Mouse (Mus musculus) liver, adult 2 months (tissue): ENCODE results near the gene Rmnd5b. TPM values are rescaled to one million over a fixed set of nuclear protein-coding genes. Genes with fewer than 3 reads are reported as not detected.
"Not testable (repeated sequence)": the region's sequence is repeated elsewhere in the genome, so short reads cannot be mapped to it uniquely, and the experiment has no call there.

Source experiments
- DNase-seq: peaks from one replicate; pipeline ENCODE4 v3.0.0-alpha.2; 2011; ENCODE audit warnings: low read depth, low spot score; ENCODE audit errors: extremely low read depth
- H3K27ac ChIP-seq: fragments of 200-500 bp; replicated peaks from 2 replicates; pipeline ENCODE4 v1.5.1; 2012; ENCODE audit warnings: low read depth, mild to moderate bottlenecking, control low read depth, inconsistent platforms, low read length; ENCODE audit not compliant: insufficient read depth
- H3K27me3 ChIP-seq: fragments of 200-500 bp; 2 replicates; pipeline ENCODE4 v1.6.1; 2012; ENCODE audit warnings: mild to moderate bottlenecking, moderate library complexity, low read length, inconsistent platforms; ENCODE audit not compliant: control insufficient read depth, insufficient read depth
- H3K36me3 ChIP-seq: fragments of 200-500 bp; 2 replicates; pipeline ENCODE4 v1.6.1; 2012; ENCODE audit warnings: low read length, inconsistent platforms; ENCODE audit not compliant: control insufficient read depth, insufficient read depth
- H3K4me1 ChIP-seq: fragments of 200-500 bp; 2 replicates; pipeline ENCODE4 v1.6.1; 2011; ENCODE audit warnings: low read length; ENCODE audit not compliant: control insufficient read depth, insufficient read depth
- H3K4me3 ChIP-seq: fragments of 200-500 bp; 2 replicates; pipeline ENCODE4 v1.5.1; 2011; ENCODE audit warnings: low read depth, mild to moderate bottlenecking, control low read depth, low read length, moderate library complexity; ENCODE audit not compliant: insufficient read depth
- H3K79me2 ChIP-seq: fragments of 200-500 bp; 2 replicates; pipeline ENCODE4 v1.6.1; 2012; ENCODE audit warnings: inconsistent platforms, mild to moderate bottlenecking, low read length, moderate library complexity; ENCODE audit not compliant: control insufficient read depth, insufficient read depth
- H3K9ac ChIP-seq: fragments of 200-500 bp; 2 replicates; pipeline ENCODE4 v1.6.1; 2012; ENCODE audit warnings: low read depth, mild to moderate bottlenecking, control low read depth, inconsistent platforms, low read length
- CTCF ChIP-seq: fragments of 200-500 bp; IDR thresholded peaks from 2 replicates; pipeline ENCODE4 v1.5.1; 2011; ENCODE audit warnings: low read depth, low read length, control low read depth
- POLR2A ChIP-seq: fragments of 200-500 bp; IDR thresholded peaks from 2 replicates; pipeline ENCODE4 v1.6.1; 2011; ENCODE audit warnings: low read length, control low read depth; ENCODE audit not compliant: insufficient read depth; ENCODE audit errors: extremely low read depth
- WGBS: fragments of 180-500 bp; shearing (Covaris S2); methylation state at CpG from one replicate; pipeline ENCODE4 v1.1.7; 2018; 5-methylcytosine and 5-hydroxymethylcytosine counted together
- polyA plus RNA-seq: library from polyadenylated mRNA; depleted of rRNA; stranded (reverse); fragments of >200 nt; gene quantifications from 2 replicates; pipeline ENCODE4 v1.2.3, GENCODE M21; 2012
- total RNA-seq: library from RNA; depleted of rRNA; stranded (reverse); fragments of >200 nt; gene quantifications from 2 replicates; pipeline ENCODE4 v1.2.3, GENCODE M21; 2014

Rmnd5b gene
- total and polyA plus RNA-seq, 2 experiments, result 8.9 to 44.9 TPM

GRCm38 (mm10) chr11:51618894-51619408 lies 16.7 kb downstream of the Rmnd5b start:
- H3K27me3 ChIP-seq, result no peaks in the 10 kb centered on the region
- WGBS, result 41% methylated on average over 8 of the region's 8 CpGs
- H3K36me3 ChIP-seq, result peaks cover 3% of the 10 kb centered on the region; the same call in 1 of the 2 replicates
- peaks cover 10% of the 10 kb centered on the region; the same call in 1 of the 2 replicates for H3K79me2 ChIP-seq
- H3K9ac ChIP-seq, result peak overlapping the region; percentile 19
- H3K4me3 ChIP-seq, result peak overlapping the region; percentile 38
- peaks cover 9% of the 10 kb centered on the region for H3K4me1 ChIP-seq
- no peak for DNase-seq
- TF ChIP-seq CTCF (no peak), POLR2A (0 out of 2 replicates have a peak, but pooled peaks have one; percentile 49)
- H3K27ac ChIP-seq, result peak overlapping the region; percentile 69

- no peaks in the 10 kb centered on the region for H3K27me3 ChIP-seq
- TF ChIP-seq CTCF, result peak; percentile 75
- TF ChIP-seq POLR2A, result no peak
- DNase-seq, result peak; percentile 56
- WGBS, result 2% methylated on average over 4 of the region's 4 CpGs
- H3K4me1 ChIP-seq, result peaks cover 9% of the 10 kb centered on the region
- H3K4me3 ChIP-seq, result no peak overlapping the region
- H3K9ac ChIP-seq, result no peak overlapping the region
- H3K27ac ChIP-seq, result no peak overlapping the region
- no peaks in the 10 kb centered on the region for H3K36me3 ChIP-seq
- H3K79me2 ChIP-seq, result peaks cover 10% of the 10 kb centered on the region; the same call in 1 of the 2 replicates
These were observed 18.0 kb downstream of the Rmnd5b start for GRCm38 (mm10) chr11:51617693-51618092.

DNA sequence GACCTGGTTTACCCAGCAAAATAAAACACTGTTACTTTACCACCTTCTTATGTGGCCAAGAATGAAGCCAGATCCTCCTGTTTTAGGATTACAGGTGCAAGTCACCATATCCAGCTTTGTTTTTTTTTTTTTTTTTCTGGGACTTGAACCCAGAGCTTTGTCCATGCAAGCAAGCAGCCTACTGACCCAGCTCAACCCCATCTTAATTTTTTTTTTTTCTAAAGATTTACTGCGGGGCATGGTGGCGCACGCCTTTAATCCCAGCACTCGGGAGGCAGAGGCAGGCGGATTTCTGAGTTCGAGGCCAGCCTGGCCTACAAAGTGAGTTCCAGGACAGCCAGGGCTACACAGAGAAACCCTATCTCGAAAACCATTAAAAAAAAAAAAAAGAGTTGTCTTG lies 19.6 kb downstream of the Rmnd5b start:
- H3K4me1 ChIP-seq, result not testable (repeated sequence)

DNA sequence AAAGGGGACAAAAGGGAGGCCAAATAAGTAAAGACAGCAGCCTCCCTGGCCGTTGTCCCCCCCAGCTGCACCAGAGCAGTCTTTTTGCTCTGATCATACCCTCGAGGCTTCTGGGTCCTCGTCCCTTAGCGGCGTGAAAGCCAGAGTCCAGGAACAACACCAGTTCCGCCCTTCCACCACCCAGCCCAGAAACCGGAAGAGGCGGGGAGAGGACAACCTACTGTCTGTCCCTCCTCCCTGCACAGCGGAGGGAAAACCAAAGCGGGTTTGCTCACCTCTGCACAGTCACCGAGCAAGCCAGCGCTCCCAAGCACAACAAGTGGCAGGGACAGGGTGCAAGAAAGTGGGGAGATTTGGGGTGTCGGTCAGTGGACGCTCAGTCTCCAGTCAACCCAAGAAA lies 20.1 kb downstream of the Rmnd5b start:
- WGBS, result under 1% methylated on average over 14 of the region's 14 CpGs
- H3K27me3 ChIP-seq, result no peaks in the 10 kb centered on the region
- H3K27ac ChIP-seq, result peak overlapping the region; percentile 98
- H3K9ac ChIP-seq, result peak overlapping the region; percentile 79
- 0 out of 2 replicates have a peak, but pooled peaks cover 6% of the 10 kb centered on the region for H3K79me2 ChIP-seq
- TF ChIP-seq CTCF (no peak), POLR2A (peak; percentile 83)
- DNase-seq, result peak; percentile 84
- H3K36me3 ChIP-seq, result no peaks in the 10 kb centered on the region
- H3K4me3 ChIP-seq, result peak overlapping the region; percentile 45
- H3K4me1 ChIP-seq, result peaks cover 7% of the 10 kb centered on the region

More for the DNA sequence above, 19.6 kb downstream of the Rmnd5b start:
- not testable (repeated sequence) for H3K27me3 ChIP-seq, H3K9ac ChIP-seq, H3K79me2 ChIP-seq, H3K27ac ChIP-seq, H3K36me3 ChIP-seq, H3K4me3 ChIP-seq, DNase-seq
- 87% methylated on average over 7 of the region's 7 CpGs for WGBS

DNA sequence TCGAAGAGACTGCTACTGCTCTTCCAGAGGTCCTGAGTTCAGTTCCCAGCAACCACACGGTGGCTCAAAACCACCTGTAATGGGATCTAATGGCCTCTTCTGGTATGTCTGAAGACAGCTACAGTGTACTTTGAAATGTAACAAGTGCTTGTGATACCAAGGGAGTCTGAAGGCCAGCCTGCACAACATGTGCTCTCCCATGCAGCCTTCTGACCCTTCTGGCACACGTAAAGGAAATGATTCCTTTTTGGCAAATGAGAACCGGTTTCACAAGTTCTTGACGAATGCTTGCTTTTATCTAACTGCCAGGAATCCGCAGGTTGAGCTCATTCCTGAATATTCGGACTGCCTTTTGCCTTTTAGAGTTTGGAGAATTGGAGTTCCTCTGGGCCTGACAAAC lies 20.6 kb downstream of the Rmnd5b start:
- peak; percentile 82 for DNase-seq
- Histone ChIP-seq H3K27me3 (no peaks in the 10 kb centered on the region), H3K9ac (peak overlapping the region; percentile 79), H3K27ac (peak overlapping the region; percentile 98), H3K4me1 (peaks cover 7% of the 10 kb centered on the region), H3K79me2 (0 out of 2 replicates have a peak, but pooled peaks cover 4% of the 10 kb centered on the region), H3K36me3 (no peaks in the 10 kb centered on the region), H3K4me3 (peak overlapping the region; percentile 45; the same call in 1 of the 2 replicates)
- TF ChIP-seq CTCF (no peak), POLR2A (no peak)
- 16% methylated on average over 7 of the region's 7 CpGs for WGBS

DNA sequence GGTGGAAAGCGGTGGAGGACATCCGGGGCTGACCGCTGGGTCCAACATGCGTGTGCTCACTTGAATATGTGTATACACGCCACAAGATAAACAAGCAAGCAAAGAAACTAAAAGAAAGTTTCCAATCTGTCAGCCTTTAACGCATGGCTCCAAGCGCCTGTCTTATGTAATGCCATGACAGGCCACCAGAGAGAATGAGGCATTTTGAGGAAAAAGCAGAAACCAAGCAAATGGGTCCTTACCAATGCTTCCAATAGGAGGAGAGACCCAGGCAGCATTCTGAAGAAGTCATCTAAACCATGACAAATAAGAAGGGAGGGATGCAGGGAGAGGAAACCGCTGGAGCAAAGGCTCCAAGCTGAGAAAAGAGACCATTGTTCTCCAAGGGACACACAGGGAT lies 21.4 kb downstream of the Rmnd5b start:
- no peak overlapping the region for H3K27ac ChIP-seq
- WGBS, result 79% methylated on average over 8 of the region's 8 CpGs
- no peak for DNase-seq
- H3K4me1 ChIP-seq, result peaks cover 7% of the 10 kb centered on the region
- H3K9ac ChIP-seq, result no peak overlapping the region
- H3K27me3 ChIP-seq, result no peaks in the 10 kb centered on the region
- TF ChIP-seq POLR2A (no peak), CTCF (no peak)
- no peak overlapping the region for H3K4me3 ChIP-seq
- H3K36me3 ChIP-seq, result no peaks in the 10 kb centered on the region
- no peaks in the 10 kb centered on the region for H3K79me2 ChIP-seq

- not testable (repeated sequence) for H3K9ac ChIP-seq, H3K27ac ChIP-seq
These were observed 25.8 kb downstream of the Rmnd5b start for GRCm38 (mm10) chr11:51609940-51610339.

More at GRCm38 (mm10) chr11:51609940-51610339, 25.8 kb downstream of the Rmnd5b start:
- H3K4me1 ChIP-seq, H3K27me3 ChIP-seq, H3K36me3 ChIP-seq, H3K79me2 ChIP-seq, H3K4me3 ChIP-seq, DNase-seq: not testable (repeated sequence)
- whole genome bisulfite sequencing, result 80% methylated on average over 5 of the region's 5 CpGs
